Mouse (Mus musculus): ENCODE data around the gene Gm10324.
"Not testable (repeated sequence)": the region's sequence is repeated elsewhere in the genome, so short reads cannot be mapped to it uniquely, and the experiment has no call there.

The Gm10324 gene
- long read RNA-seq, experiment 1: 0 reads
- long read RNA-seq, experiment 2: 0 reads

- intact Hi-C loops (cut with DNase I): not testable (repeated sequence)
Observed at GRCm38 (mm10) chr13:66119247-66119646, at the start of gene Gm10324. Gene Gm10324, plus strand, starts transcription at chr13:66119547.
